Comparison of ENCODE assay signal across 8 mouse cellular contexts in the genomic region with DNA sequence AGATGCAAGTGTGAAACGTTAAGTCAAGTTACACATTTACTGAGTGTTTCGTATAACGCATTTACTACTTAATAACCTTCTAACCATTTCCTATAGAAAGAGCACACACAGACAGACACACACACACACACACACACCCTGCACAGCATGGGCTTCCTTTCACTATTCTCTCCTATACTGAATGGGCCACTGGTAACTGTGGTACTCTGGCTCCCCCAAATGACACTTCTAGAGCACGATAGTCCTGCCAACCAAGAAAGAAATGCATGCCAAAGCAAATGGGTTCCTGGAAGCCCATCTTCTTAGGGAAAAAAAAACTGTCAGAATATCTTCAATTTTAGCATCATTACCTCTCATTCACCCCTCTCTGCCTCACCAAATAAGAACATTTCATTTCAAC. TPM values are rescaled to one million over a fixed set of nuclear protein-coding genes. Genes with fewer than 3 reads are reported as not detected.
DNase-seq lines count a peak whose midpoint lies in the region.
"Had no signal": no experiment of that assay in that cellular context is flagged by ENCODE, and none has a peak within 500 bp of the region (broad histone marks: within the 10 kb centered on the region; RNA-seq: fewer than 3 reads in every experiment).

No protein-coding gene starts in this region.

- DNase-seq in layer of hippocampus, adult 11-12 months (ENCODE audit: low spot score): peak; percentile 35
- DNase-seq in layer of hippocampus, postnatal 25 days (ENCODE audit: extremely low spot score in 1 of 2, low spot score in 1 of 2): no peak
- peak; percentile 45 for DNase-seq in MN1 (ENCODE audit: low spot score)
- DNase-seq in brain, adult 2 months (ENCODE audit: low read depth, low spot score): peak; percentile 75
- peak; percentile 12 for DNase-seq in lung, postnatal 14 days
- no peak for DNase-seq in adrenal gland, postnatal 14 days
- no peak for DNase-seq in urinary bladder, postnatal 36 days (ENCODE audit: low spot score in 2 of 2)
- DNase-seq: adrenal gland, postnatal 36 days had no signal

RNA-seq across cellular contexts. Expression of gene Prim2, which starts 22.4 kb away (rescaled TPM):
- 1 to 10 TPM; 5.1 to 5.2 TPM for total RNA-seq in layer of hippocampus, postnatal 25 days (2021)
- 8.4 and 8.5 TPM in 2 replicates for total RNA-seq in adrenal gland, postnatal 14 days (2021)

Comparison
In these comparisons a context has a peak if more than half of its experiments do, and no peak if none do; other contexts are left out.
1. DNase-seq: peak in layer of hippocampus, adult 11-12 months (single experiment), MN1 (single experiment), brain, adult 2 months (single experiment) and lung, postnatal 14 days (single experiment); none in layer of hippocampus, postnatal 25 days (0 of 2), adrenal gland, postnatal 14 days (single experiment) and urinary bladder, postnatal 36 days (0 of 2).